Mouse (Mus musculus) kidney, postnatal 14 days (tissue): ENCODE measurements around the gene Gfm2.
A peak's percentile ranks its signal among the peaks of the same experiment; 100 is the strongest.

Experiments
- DNase-seq: peaks from one replicate; pipeline ENCODE4 v3.0.0; 2022; ENCODE audit warnings: mixed read lengths

The Gfm2 gene

GRCm38 (mm10) chr13:97192649-97193048 is 54.9 kb downstream of the Gfm2 start:
- DNase-seq: no peak

- peak; percentile 79 for DNase-seq
Measured at GRCm38 (mm10) chr13:97193420-97193819, 55.7 kb downstream of the Gfm2 start.

GRCm38 (mm10) chr13:97196186-97196924 is 58.6 kb downstream of the Gfm2 start:
- DNase-seq: peak; percentile 30

- no peak for DNase-seq
Measured at GRCm38 (mm10) chr13:97196925-97197218, 59.1 kb downstream of the Gfm2 start.

- DNase-seq: peak; percentile 96
Measured at GRCm38 (mm10) chr13:97197932-97198562, 60.3 kb downstream of the Gfm2 start, which contains the start of gene Hexb. Gene Hexb (minus strand): TSS chr13:97198357.

- DNase-seq: no peak
Measured at GRCm38 (mm10) chr13:97199123-97199522, 61.4 kb downstream of the Gfm2 start.

GRCm38 (mm10) chr13:97201076-97201475 is 63.3 kb downstream of the Gfm2 start:
- no peak for DNase-seq

- DNase-seq: peak; percentile 43
Measured at GRCm38 (mm10) chr13:97201896-97202295, 64.2 kb downstream of the Gfm2 start.

- peak; percentile 91 for DNase-seq
Measured at GRCm38 (mm10) chr13:97205052-97205701, 67.4 kb downstream of the Gfm2 start.

- no peak for DNase-seq
Measured at GRCm38 (mm10) chr13:97206046-97206445, 68.3 kb downstream of the Gfm2 start.

- no peak for DNase-seq
Measured at GRCm38 (mm10) chr13:97207472-97208111, 69.9 kb downstream of the Gfm2 start.

GRCm38 (mm10) chr13:97208112-97208478 is 70.4 kb downstream of the Gfm2 start:
- DNase-seq: no peak

- no peak for DNase-seq
Measured at GRCm38 (mm10) chr13:97208500-97209010, 70.8 kb downstream of the Gfm2 start.

- no peak for DNase-seq
Measured at GRCm38 (mm10) chr13:97214583-97215268, 77.0 kb downstream of the Gfm2 start.

GRCm38 (mm10) chr13:97215563-97215962 is 77.8 kb downstream of the Gfm2 start:
- DNase-seq: no peak

- no peak for DNase-seq
Measured at GRCm38 (mm10) chr13:97216196-97216595, 78.5 kb downstream of the Gfm2 start.

- DNase-seq: no peak
Measured at GRCm38 (mm10) chr13:97220022-97220421, 82.3 kb downstream of the Gfm2 start.

- no peak for DNase-seq
Measured at GRCm38 (mm10) chr13:97223856-97224255, 86.1 kb downstream of the Gfm2 start.

GRCm38 (mm10) chr13:97224341-97224982 is 86.7 kb downstream of the Gfm2 start:
- DNase-seq: peak; percentile 69

- no peak for DNase-seq
Measured at GRCm38 (mm10) chr13:97225130-97225529, 87.4 kb downstream of the Gfm2 start.

GRCm38 (mm10) chr13:97227795-97228194 is 90.1 kb downstream of the Gfm2 start:
- DNase-seq: no peak

GRCm38 (mm10) chr13:97230101-97230500 is 92.4 kb downstream of the Gfm2 start:
- no peak for DNase-seq
